Comparison of ENCODE assay signal across 43 mouse cellular contexts in genomic region chr1:161781594-161781993, GRCm38 (mm10). TPM values are rescaled to one million over a fixed set of nuclear protein-coding genes. Genes with fewer than 3 reads are reported as not detected.
"Had no signal": no experiment of that assay in that cellular context is flagged by ENCODE, and none has a peak within 500 bp of the region (broad histone marks: within the 10 kb centered on the region; RNA-seq: fewer than 3 reads in every experiment).

No protein-coding gene starts in this region.

- DNase-seq: heart, postnatal 10 days; heart, postnatal 14 days; heart, postnatal 36 days; heart, postnatal 4 days; kidney, adult 11 months; kidney, adult 18-20 months; kidney, adult 2 months; kidney, adult 8-10 months; kidney, adult 9 months; kidney, postnatal 10 days; kidney, postnatal 14 days; kidney, postnatal 25 days; kidney, postnatal 36 days; kidney, postnatal 4 days; layer of hippocampus, adult 9-11 months; layer of hippocampus, postnatal 36 days had no signal

- H3K27ac ChIP-seq: heart, embryonic 10.5 days; heart, embryonic 13.5 days; heart, embryonic 15.5 days; hindbrain, embryonic 10.5 days; hindbrain, embryonic 13.5 days; hindbrain, embryonic 14.5 days; hindbrain, embryonic 15.5 days; hindbrain, postnatal 0 days; intestine, embryonic 15.5 days; kidney, embryonic 15.5 days; kidney, postnatal 0 days; layer of hippocampus, adult 2 months had no signal

- H3K27me3 ChIP-seq: heart, embryonic 12.5 days; heart, embryonic 13.5 days; heart, embryonic 15.5 days; hindbrain, embryonic 13.5 days; hindbrain, embryonic 15.5 days; intestine, embryonic 15.5 days; kidney, embryonic 15.5 days had no signal

- H3K36me3 ChIP-seq: heart, embryonic 10.5 days; heart, embryonic 12.5 days; heart, embryonic 13.5 days; heart, embryonic 15.5 days; hindbrain, embryonic 10.5 days; hindbrain, embryonic 13.5 days; hindbrain, embryonic 15.5 days; intestine, embryonic 15.5 days; kidney, embryonic 15.5 days had no signal

- H3K9me3 ChIP-seq: heart, embryonic 10.5 days; heart, embryonic 12.5 days; heart, embryonic 13.5 days; heart, embryonic 15.5 days; hindbrain, embryonic 10.5 days; hindbrain, embryonic 13.5 days; hindbrain, embryonic 15.5 days; intestine, embryonic 15.5 days; kidney, embryonic 15.5 days had no signal

- ATAC-seq: hindbrain, embryonic 16.5 days; hindbrain, postnatal 0 days; inflammation-experienced regulatory T-cells, adult 6 months; intestine, embryonic 15.5 days; intestine, embryonic 16.5 days; intestine, postnatal 0 days had no signal

- H3K4me3 ChIP-seq: heart, embryonic 10.5 days; heart, embryonic 12.5 days; heart, embryonic 13.5 days; heart, embryonic 15.5 days; hindbrain, embryonic 10.5 days; hindbrain, embryonic 13.5 days; hindbrain, embryonic 15.5 days; intestine, embryonic 15.5 days; kidney, embryonic 15.5 days; layer of hippocampus, adult 2 months had no signal

- H3K4me2 ChIP-seq: heart, embryonic 11.5 days; heart, embryonic 12.5 days; heart, embryonic 13.5 days; heart, embryonic 15.5 days; hindbrain, embryonic 13.5 days; hindbrain, embryonic 14.5 days; hindbrain, embryonic 15.5 days; intestine, embryonic 15.5 days; kidney, embryonic 15.5 days had no signal

- H3K4me1 ChIP-seq: heart, embryonic 10.5 days; heart, embryonic 12.5 days; heart, embryonic 13.5 days; heart, embryonic 15.5 days; hindbrain, embryonic 10.5 days; hindbrain, embryonic 13.5 days; hindbrain, embryonic 15.5 days; intestine, embryonic 15.5 days; kidney, embryonic 15.5 days had no signal

- H3K9ac ChIP-seq: heart, embryonic 12.5 days; heart, embryonic 13.5 days; heart, embryonic 15.5 days; hindbrain, embryonic 13.5 days; hindbrain, embryonic 14.5 days; hindbrain, embryonic 15.5 days; intestine, embryonic 15.5 days; kidney, embryonic 15.5 days had no signal

RNA-seq across cellular contexts. Expression of gene Fasl, which starts 6.7 kb away (rescaled TPM):
- total RNA-seq: heart, postnatal 10 days; heart, postnatal 14 days; heart, postnatal 25 days; heart, postnatal 36 days; heart, postnatal 4 days; layer of hippocampus, adult 18-20 months; layer of hippocampus, postnatal 14 days had no signal
- polyA plus RNA-seq: heart, embryonic 10.5 days; heart, embryonic 11.5 days; heart, embryonic 12.5 days; heart, embryonic 13.5 days; heart, embryonic 14.5 days; heart, postnatal 0 days; hindbrain, embryonic 10.5 days; hindbrain, embryonic 11.5 days; hindbrain, embryonic 14.5 days; intestine, embryonic 14.5 days; intestine, embryonic 15.5 days; intestine, embryonic 16.5 days; intestine, postnatal 0 days; kidney, embryonic 14.5 days; kidney, embryonic 15.5 days; kidney, embryonic 16.5 days; kidney, postnatal 0 days had no signal
